Mouse (Mus musculus): ENCODE results near the gene Rabac1. TPM values are rescaled to one million over a fixed set of nuclear protein-coding genes. Genes with fewer than 3 reads are reported as not detected.

Rabac1 gene
- polyA plus RNA-seq (2017; shearing (Covaris generic)) = 808 TPM

GRCm38 (mm10) chr7:24971972-24972893 is at the start of gene Rabac1:
Gene Rabac1, minus strand, starts transcription at chr7:24972754.

GRCm38 (mm10) chr7:25005421-25006065 is 33.0 kb upstream of the Rabac1 start, which contains the start of gene Atp1a3:
Gene Atp1a3, minus strand, starts transcription at chr7:25005958.

GRCm38 (mm10) chr7:24944257-24944950 is 28.1 kb downstream of the Rabac1 start, which contains the start of gene Gm4881:
Gene Gm4881, minus strand, starts transcription at chr7:24944494.

Other genes with a start within 250 kb of the Rabac1 start
- not detected for gene Gm4763, start 245.8 kb downstream of the Rabac1 start, polyA plus RNA-seq (2017; shearing (Covaris generic))
- gene Cd177, start 212.4 kb downstream of the Rabac1 start, polyA plus RNA-seq (2017; shearing (Covaris generic)) = not detected
- gene Ceacam10, start 195.5 kb downstream of the Rabac1 start, polyA plus RNA-seq (2017; shearing (Covaris generic)) = not detected
- gene Gm9844, start 110.5 kb downstream of the Rabac1 start, polyA plus RNA-seq (2017; shearing (Covaris generic)) = 27.8 TPM
- gene Lypd4, start 102.8 kb downstream of the Rabac1 start, polyA plus RNA-seq (2017; shearing (Covaris generic)) = not detected
- gene Dmrtc2, start 102.7 kb downstream of the Rabac1 start, polyA plus RNA-seq (2017; shearing (Covaris generic)) = not detected
- 4,849 TPM for gene Rps19, start 88.4 kb downstream of the Rabac1 start, polyA plus RNA-seq (2017; shearing (Covaris generic))
- gene Cd79a, start 75.4 kb downstream of the Rabac1 start, polyA plus RNA-seq (2017; shearing (Covaris generic)) = 2.1 TPM
- gene Arhgef1, start 69.8 kb downstream of the Rabac1 start, polyA plus RNA-seq (2017; shearing (Covaris generic)) = 1,125 TPM
- gene Gm4881, start 28.3 kb downstream of the Rabac1 start, polyA plus RNA-seq (2017; shearing (Covaris generic)) = not detected
- 21.3 TPM for gene Atp1a3, start 33.2 kb upstream of the Rabac1 start, polyA plus RNA-seq (2017; shearing (Covaris generic))
- 2.6 TPM for gene Grik5, start 99.6 kb upstream of the Rabac1 start, polyA plus RNA-seq (2017; shearing (Covaris generic))
- gene Zfp574, start 99.8 kb upstream of the Rabac1 start, polyA plus RNA-seq (2017; shearing (Covaris generic)) = 27.5 TPM
- 62.9 TPM for gene Pou2f2, start 207.0 kb upstream of the Rabac1 start, polyA plus RNA-seq (2017; shearing (Covaris generic))
- 118 TPM for gene Dedd2, start 247.9 kb upstream of the Rabac1 start, polyA plus RNA-seq (2017; shearing (Covaris generic))
- 1.9 TPM for gene Zfp526, start 248.7 kb upstream of the Rabac1 start, polyA plus RNA-seq (2017; shearing (Covaris generic))

Measured in effector memory CD4-positive, alpha-beta T cell, adult 5 months (primary cell).